Mouse (Mus musculus): ENCODE measurements around the gene Cblc.

Gene Cblc

DNA sequence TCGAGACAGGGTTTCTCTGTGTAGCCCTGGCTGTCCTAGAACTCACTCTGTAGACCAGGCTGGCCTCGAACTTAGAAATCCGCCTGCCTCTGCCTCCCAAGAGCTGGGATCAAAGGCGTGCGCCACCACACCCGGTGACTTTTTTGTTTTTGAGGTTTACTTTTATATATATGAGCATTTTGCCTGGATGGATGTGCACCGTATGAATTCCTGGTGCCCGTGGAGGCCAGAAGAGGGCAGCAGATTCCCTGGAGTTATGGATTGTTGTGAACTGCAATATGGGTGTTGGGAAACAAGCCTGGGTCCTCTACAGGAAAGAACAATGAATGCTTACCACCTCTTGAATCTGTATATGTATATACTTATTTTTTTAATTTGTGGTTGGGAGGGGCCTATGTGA lies 44.0 kb downstream of the Cblc start:
- no peak for TF ChIP-seq GATA4 (IDR thresholded peaks at IDR 0.05; ENCODE audit: insufficient replicate concordance, low read length)

GRCm38 (mm10) chr7:19751070-19751383 lies 45.6 kb downstream of the Cblc start:
- no peak for TF ChIP-seq GATA4 (IDR thresholded peaks at IDR 0.05; ENCODE audit: insufficient replicate concordance, low read length)

DNA sequence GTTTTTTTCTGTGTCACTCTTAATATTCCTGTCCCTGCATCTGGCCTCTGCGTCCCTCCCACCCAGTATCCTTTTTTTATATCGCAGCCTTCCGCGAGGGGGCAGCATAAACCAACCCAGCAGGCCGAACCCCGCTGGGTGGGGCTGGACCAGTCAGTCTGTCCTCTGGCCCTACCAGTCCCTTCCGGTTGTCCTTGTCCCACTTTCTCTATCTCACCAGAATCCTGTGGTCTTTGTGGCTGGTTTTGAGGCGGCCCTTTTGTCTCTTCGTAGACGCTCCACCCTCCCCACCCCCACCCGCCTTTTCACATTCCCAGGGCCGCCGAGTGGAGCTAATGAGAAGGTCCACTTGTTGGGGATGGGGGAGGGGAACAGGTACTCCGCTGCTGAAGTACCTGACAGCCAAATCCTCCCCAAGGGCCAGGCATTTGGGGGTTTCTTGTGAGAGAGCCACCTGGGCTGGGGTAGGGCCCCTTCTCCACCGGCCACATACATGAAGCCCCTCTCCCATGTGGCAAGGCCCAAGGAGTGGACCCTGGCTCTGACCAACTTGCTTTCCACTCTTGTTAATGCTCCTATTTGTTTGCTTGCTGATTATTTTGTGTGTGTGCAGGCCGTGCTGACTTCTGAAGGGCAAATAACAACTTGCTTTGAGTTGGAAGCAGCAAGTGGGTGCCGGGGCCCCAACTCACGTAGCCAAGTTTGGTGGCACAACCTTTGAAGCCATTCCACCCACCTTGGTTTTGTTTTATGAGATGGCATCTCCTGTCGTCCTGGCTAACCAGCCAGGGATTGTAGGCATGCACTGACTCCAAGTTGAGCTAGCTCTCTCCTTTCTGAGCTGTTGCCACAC lies 46.2 kb downstream of the Cblc start, which contains the start of gene Nectin2:
TSS of gene Nectin2 (minus strand) at position 267 of the 853 bp plus-strand sequence.
- no peak for TF ChIP-seq GATA4 (IDR thresholded peaks at IDR 0.05; ENCODE audit: insufficient replicate concordance, low read length)

DNA sequence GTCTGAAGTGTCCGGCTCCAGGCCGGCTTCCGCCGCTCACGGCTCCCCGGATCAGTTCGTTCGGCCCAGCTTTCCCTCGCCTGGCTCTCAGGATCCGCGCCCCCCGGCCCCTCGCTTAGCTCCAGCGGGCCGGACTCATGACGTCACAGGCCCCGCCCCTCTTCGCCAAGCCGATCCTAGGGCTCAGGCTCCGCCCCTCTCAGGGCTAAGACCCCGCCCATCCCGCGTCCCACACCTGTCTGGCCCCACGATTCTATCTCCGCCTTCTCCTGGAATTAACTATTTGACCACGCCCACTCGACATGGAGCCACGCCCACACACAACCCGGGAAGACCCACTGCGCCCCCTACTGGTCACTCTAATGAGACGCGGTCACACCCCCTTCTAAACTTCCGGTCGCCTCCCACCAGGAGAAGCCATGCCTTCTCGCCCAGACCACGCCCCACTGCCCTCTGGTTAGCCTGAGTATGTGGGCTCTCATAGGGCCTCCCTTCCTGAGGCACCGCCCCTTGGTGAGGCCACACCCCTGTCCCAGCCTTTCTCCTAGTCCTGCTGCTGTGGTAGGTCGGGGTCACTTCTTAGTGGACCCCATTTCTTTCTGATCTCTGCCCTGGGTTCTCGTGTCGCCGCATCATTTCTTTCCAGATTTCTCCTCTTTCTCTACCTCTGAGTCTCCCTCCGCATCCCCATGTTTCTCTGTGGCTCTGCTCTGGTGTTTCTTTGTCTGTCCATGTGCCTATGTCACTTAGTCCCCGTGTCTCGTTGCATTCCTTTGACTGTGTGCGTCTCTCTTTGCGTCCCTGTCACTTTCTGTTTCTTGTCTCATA lies 47.0 kb downstream of the Cblc start:
- peak; percentile 16; the same call in 1 of the 2 replicates for TF ChIP-seq GATA4 (IDR thresholded peaks at IDR 0.05; ENCODE audit: insufficient replicate concordance, low read length)

DNA sequence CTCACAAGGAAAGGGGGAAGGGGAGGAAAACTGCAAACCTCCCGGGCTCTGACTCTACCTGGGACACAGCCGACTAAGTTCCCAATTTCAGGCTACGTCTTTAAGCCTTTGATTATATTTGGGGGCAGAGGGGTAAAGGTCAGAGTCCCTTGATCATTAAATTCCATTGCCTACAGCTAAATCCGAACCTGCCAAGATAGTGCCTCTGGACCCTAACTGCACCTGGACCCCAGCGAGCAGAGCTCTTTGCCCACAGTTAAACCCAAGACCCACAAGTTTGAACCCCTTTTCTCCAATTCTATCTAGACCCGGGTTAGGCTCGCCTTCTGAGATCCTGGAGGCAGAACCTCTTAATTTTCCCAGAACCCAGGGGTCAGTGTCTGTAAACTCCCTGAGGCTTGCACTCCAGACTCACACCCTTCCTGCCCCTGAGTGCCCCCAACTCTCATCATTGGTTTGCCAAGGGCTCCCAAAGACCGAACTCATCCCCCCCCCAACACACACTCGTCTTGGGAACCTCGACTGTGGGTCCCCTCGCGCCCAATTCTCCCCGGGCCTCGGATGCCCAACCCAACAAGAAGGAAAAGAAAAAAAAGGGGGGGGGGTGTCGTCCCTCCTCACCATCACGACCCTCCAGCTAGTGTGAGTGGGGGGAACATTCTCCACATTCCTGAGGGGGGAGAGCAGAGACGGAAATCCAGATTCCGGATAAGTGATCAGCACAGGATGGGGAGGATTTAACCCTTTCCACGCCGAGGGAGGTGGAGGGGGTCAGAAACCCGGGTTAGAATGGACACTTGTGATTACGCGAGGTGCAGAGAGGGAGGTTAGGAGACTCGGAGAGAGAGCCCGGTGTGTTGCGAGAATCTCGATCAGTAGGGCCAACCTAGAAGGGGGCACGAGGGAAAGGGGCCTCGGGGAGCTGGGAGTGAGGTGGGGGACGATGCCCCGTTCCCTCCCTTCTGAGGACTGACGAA lies 48.1 kb downstream of the Cblc start:
- TF ChIP-seq GATA4 (IDR thresholded peaks at IDR 0.05; ENCODE audit: insufficient replicate concordance, low read length), result peak; percentile 6; the same call in 1 of the 2 replicates

GRCm38 (mm10) chr7:19747420-19748218 lies 49.0 kb downstream of the Cblc start:
- no peak for TF ChIP-seq GATA4 (IDR thresholded peaks at IDR 0.05; ENCODE audit: insufficient replicate concordance, low read length)

DNA sequence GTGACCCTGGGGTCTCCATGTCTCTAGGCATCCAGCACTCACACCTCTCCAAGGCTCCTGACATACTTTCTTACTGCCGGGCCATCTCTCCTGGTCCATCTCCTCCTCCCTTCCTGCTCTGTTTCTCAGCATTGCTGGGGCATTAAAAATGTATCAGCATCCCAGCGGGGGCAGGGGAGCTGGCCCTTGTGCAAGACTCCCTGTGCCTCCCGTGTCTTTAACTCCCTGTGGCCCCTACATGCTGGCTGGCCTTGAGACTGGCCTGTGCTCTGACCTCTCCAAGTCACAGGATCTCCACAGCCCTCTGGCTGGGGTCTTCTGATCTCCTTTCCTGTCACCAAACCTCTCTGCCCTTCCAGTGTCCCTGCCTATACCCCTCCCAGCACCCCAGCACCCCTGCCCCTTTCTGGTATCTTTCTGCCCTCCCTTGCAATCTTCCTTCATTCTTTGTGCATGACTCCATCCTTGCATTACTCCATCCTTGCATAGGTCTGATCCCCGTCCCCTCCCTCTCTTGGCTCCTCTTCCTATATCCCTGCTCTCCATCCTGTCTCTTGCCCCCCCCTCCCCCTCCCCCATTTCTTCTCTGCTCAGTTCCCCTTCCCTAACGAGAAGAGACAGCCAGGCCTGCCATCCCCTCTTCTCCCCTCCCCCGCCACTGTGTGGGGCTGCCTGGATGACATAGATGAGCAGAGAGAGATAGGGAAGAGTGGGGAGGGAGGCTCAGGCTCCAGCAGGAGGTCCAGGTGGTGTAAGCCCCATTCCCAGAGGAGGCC lies 50.0 kb downstream of the Cblc start:
- TF ChIP-seq GATA4 (IDR thresholded peaks at IDR 0.05; ENCODE audit: insufficient replicate concordance, low read length), result no peak

DNA sequence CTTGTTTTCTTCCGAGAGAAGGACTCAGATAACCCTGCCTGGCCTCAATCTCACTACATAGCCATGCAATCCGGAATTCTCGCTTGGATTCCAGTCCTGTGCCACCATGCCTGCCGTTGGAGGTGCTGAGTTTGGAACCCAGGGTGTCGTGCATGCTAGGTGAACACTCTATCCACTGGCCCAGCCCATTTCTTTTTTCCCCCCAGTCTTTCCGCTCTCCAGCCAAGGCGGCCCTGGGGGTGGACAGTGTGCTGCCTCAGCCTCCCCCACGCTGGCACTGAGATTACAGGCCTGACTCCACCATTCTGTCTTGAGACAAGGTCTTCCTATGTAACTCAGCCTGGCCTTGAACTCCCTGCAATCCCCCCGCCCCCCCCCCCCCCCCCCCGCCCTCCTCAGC lies 50.6 kb downstream of the Cblc start:
- no peak for TF ChIP-seq GATA4 (IDR thresholded peaks at IDR 0.05; ENCODE audit: insufficient replicate concordance, low read length)

DNA sequence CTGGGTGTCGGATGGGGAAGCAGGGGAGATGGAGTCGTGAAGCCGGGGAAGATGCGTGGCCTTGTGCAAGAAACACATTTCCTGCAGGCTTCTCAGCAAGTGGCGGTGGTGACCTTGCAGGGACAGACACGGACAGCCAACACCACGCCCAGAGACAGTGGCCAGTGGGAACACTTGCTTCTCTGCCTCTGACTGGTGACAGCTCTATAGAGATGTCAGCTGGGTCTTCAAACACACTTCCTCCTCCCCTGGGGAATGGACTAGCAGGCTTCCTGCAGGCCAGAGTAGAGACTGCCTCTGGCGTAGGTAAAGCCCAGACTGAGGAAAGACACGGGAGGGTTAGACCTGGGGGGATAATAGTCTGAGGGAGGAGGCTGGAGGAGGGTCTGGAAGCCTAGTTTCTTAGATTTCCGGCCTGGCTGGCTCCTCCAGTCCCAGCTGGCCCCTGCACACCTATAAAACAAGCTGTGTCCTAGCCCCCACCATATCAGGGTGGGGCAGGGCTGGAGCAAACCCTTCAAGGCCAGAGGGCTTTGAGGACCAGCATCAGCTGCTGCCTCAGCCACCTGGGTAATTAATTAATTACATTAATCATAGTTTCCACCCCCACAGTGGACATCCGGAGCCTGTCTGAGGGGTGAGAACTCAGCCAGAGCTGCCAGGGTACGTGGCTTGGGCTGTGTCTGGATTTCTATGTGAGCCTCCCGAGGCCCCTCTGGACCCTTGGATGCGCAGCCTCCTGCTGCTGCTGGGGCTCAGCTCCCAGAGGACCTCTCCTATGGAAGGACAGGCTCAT lies 51.8 kb downstream of the Cblc start:
- TF ChIP-seq GATA4 (IDR thresholded peaks at IDR 0.05; ENCODE audit: insufficient replicate concordance, low read length), result no peak

- no peak for TF ChIP-seq GATA4 (IDR thresholded peaks at IDR 0.05; ENCODE audit: insufficient replicate concordance, low read length)
Measured at GRCm38 (mm10) chr7:19743791-19744190, 52.8 kb downstream of the Cblc start.

GRCm38 (mm10) chr7:19742468-19742867 lies 54.1 kb downstream of the Cblc start:
- no peak for TF ChIP-seq GATA4 (IDR thresholded peaks at IDR 0.05; ENCODE audit: insufficient replicate concordance, low read length)

- no peak for TF ChIP-seq GATA4 (IDR thresholded peaks at IDR 0.05; ENCODE audit: insufficient replicate concordance, low read length)
Measured at GRCm38 (mm10) chr7:19741329-19742031, 55.1 kb downstream of the Cblc start.
